Mouse (Mus musculus) lung, embryonic 15.5 days (tissue): ENCODE results near the gene Cep41. TPM values are rescaled to one million over a fixed set of nuclear protein-coding genes. Genes with fewer than 3 reads are reported as not detected.
A peak's percentile ranks its signal among the peaks of the same experiment; 100 is the strongest.

Experiments
- ATAC-seq: fragments of 200-750 bp; cut with Nextera tagmentation; 2 replicates; pipeline ENCODE4 v1.8.0; 2017; ENCODE audit warnings: moderate number of reproducible peaks, borderline replicate concordance; ENCODE audit not compliant: low FRiP score, low TSS enrichment; ENCODE audit errors: extremely low read depth
- H3K27ac ChIP-seq: fragments of 300-500 bp; sonication (generic); 2 replicates; pipeline ENCODE4 v1.5.1; 2015; ENCODE audit warnings: moderate library complexity, mild to moderate bottlenecking, inconsistent platforms
- H3K27me3 ChIP-seq: fragments of 300-500 bp; sonication (generic); 2 replicates; pipeline ENCODE4 v1.6.1; 2015; ENCODE audit warnings: inconsistent platforms
- H3K36me3 ChIP-seq: fragments of 300-500 bp; sonication (generic); 2 replicates; pipeline ENCODE4 v1.6.1; 2015; ENCODE audit warnings: inconsistent platforms
- H3K4me1 ChIP-seq: fragments of 300-500 bp; sonication (generic); 2 replicates; pipeline ENCODE4 v1.6.1; 2015; ENCODE audit warnings: inconsistent platforms
- H3K4me2 ChIP-seq: fragments of 300-500 bp; sonication (generic); 2 replicates; pipeline ENCODE4 v1.6.1; 2015; ENCODE audit warnings: inconsistent platforms, mild to moderate bottlenecking, moderate library complexity
- H3K4me3 ChIP-seq: fragments of 300-500 bp; sonication (generic); 2 replicates; pipeline ENCODE4 v1.5.1; 2015; ENCODE audit warnings: mild to moderate bottlenecking, inconsistent platforms
- H3K9ac ChIP-seq: fragments of 300-500 bp; sonication (generic); 2 replicates; pipeline ENCODE4 v1.6.1; 2015; ENCODE audit warnings: inconsistent platforms
- H3K9me3 ChIP-seq: fragments of 300-500 bp; sonication (generic); 2 replicates; pipeline ENCODE4 v1.6.1; 2016; ENCODE audit warnings: inconsistent platforms
- WGBS: fragments of 180-500 bp; shearing (Covaris S2); methylation state at CpG from one replicate; pipeline ENCODE4 v1.1.7; 2015; 5-methylcytosine and 5-hydroxymethylcytosine counted together
- polyA plus RNA-seq: library from polyadenylated mRNA; unstranded; fragments of >200 nt; fragmentation: Nextera tagmentation; extraction: Ambion mirVana; gene quantifications from 2 replicates; pipeline ENCODE4 v1.2.1, GENCODE M21; 2015

Gene Cep41
- polyA plus RNA-seq, 1 experiment from 2014 or later = 12.1 TPM

DNA sequence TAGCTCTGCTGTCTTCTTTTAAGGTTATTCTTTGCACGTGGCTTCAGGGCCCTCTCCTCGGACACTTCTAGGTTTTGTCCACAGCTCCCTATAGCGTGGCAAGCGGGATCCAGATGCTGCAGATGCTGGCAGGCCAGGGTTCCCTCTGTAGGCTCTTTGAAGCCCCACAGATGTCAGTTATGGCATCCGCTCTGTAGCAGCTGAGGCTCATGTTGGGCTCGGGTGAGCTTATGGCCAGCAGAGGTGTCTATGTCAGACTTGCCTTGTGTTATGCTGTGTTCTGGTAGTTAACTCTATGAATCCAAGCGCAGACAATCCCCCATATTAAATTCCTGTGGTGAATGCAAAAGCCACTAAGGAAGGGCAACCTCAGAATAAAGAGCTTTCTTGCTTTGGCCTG, 13.1 kb downstream of the Cep41 start:
- Histone ChIP-seq H3K9ac (no peak overlapping the region), H3K27me3 (no peaks in the 10 kb centered on the region), H3K36me3 (no peaks in the 10 kb centered on the region), H3K4me1 (peaks cover 41% of the 10 kb centered on the region), H3K27ac (0 out of 2 replicates have a peak overlapping the region, but pooled peaks have one; percentile 18), H3K4me2 (no peak overlapping the region), H3K9me3 (no peaks in the 10 kb centered on the region), H3K4me3 (no peak overlapping the region)
- no peak for ATAC-seq
- 51% methylated on average over 7 of the region's 7 CpGs for WGBS

- ATAC-seq = peak; percentile 27; the same call in 1 of the 2 replicates
- H3K27ac ChIP-seq = peak overlapping the region; percentile 55
- no peak overlapping the region for H3K4me3 ChIP-seq
- H3K27me3 ChIP-seq = no peaks in the 10 kb centered on the region
- H3K4me2 ChIP-seq = 0 out of 2 replicates have a peak overlapping the region, but pooled peaks have one; percentile 5
- H3K36me3 ChIP-seq = no peaks in the 10 kb centered on the region
- no peaks in the 10 kb centered on the region for H3K9me3 ChIP-seq
- no peak overlapping the region for H3K9ac ChIP-seq
- WGBS = 28% methylated on average over 5 of the region's 5 CpGs
- peaks cover 50% of the 10 kb centered on the region for H3K4me1 ChIP-seq
Observed at GRCm38 (mm10) chr6:30679567-30679966, 14.0 kb downstream of the Cep41 start.

- no peak overlapping the region for H3K9ac ChIP-seq
- no peaks in the 10 kb centered on the region for H3K36me3 ChIP-seq
- no peak overlapping the region for H3K4me3 ChIP-seq
- H3K27me3 ChIP-seq = no peaks in the 10 kb centered on the region
- no peak overlapping the region for H3K27ac ChIP-seq
- no peak for ATAC-seq
- peaks cover 59% of the 10 kb centered on the region for H3K4me1 ChIP-seq
- no peak overlapping the region for H3K4me2 ChIP-seq
- no peaks in the 10 kb centered on the region for H3K9me3 ChIP-seq
- 75% methylated on average over 6 of the region's 6 CpGs for WGBS
Observed at GRCm38 (mm10) chr6:30678482-30678881, 15.1 kb downstream of the Cep41 start.

DNA sequence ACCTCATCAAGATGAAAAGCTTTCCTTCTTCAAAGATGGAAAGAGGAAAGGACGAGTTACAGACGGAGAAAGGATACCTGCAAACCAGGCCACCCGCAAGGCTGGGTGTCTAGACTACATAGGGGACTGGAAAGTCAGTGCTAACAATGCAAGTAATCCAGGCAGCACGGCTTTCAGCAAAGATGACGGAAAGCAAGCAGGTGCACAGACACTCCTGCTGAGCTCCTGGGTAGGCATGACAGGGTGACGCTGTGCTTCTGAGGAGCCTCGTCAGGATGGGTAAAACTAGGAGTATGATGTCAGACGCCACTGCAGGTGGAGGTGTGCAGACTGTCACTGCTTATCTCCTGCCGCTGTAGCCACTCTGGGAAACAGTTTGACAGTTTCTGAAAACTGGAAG, 16.0 kb downstream of the Cep41 start:
- H3K9ac ChIP-seq = no peak overlapping the region
- H3K4me1 ChIP-seq = peaks cover 60% of the 10 kb centered on the region
- no peak overlapping the region for H3K27ac ChIP-seq
- no peaks in the 10 kb centered on the region for H3K36me3 ChIP-seq
- 65% methylated on average over 9 of the region's 9 CpGs for WGBS
- H3K27me3 ChIP-seq = no peaks in the 10 kb centered on the region
- H3K4me2 ChIP-seq = no peak overlapping the region
- H3K9me3 ChIP-seq = no peaks in the 10 kb centered on the region
- no peak overlapping the region for H3K4me3 ChIP-seq
- ATAC-seq = no peak

GRCm38 (mm10) chr6:30676506-30676905, 17.0 kb downstream of the Cep41 start:
- Histone ChIP-seq H3K27me3 (no peaks in the 10 kb centered on the region), H3K9ac (no peak overlapping the region), H3K4me3 (no peak overlapping the region), H3K4me2 (no peak overlapping the region), H3K9me3 (no peaks in the 10 kb centered on the region), H3K36me3 (no peaks in the 10 kb centered on the region), H3K27ac (no peak overlapping the region), H3K4me1 (peaks cover 58% of the 10 kb centered on the region)
- ATAC-seq = no peak
- 69% methylated on average over 6 of the region's 6 CpGs for WGBS

- H3K9ac ChIP-seq = peak overlapping the region; percentile 34
- no peaks in the 10 kb centered on the region for H3K36me3 ChIP-seq
- peak; percentile 44; the same call in 1 of the 2 replicates for ATAC-seq
- H3K9me3 ChIP-seq = no peaks in the 10 kb centered on the region
- H3K4me3 ChIP-seq = no peak overlapping the region
- H3K27ac ChIP-seq = peak overlapping the region; percentile 95
- WGBS = 19% methylated on average over 11 of the region's 11 CpGs
- H3K27me3 ChIP-seq = no peaks in the 10 kb centered on the region
- H3K4me2 ChIP-seq = peak overlapping the region; percentile 43
- H3K4me1 ChIP-seq = peaks cover 55% of the 10 kb centered on the region
Observed at GRCm38 (mm10) chr6:30675281-30675771, 18.2 kb downstream of the Cep41 start.

DNA sequence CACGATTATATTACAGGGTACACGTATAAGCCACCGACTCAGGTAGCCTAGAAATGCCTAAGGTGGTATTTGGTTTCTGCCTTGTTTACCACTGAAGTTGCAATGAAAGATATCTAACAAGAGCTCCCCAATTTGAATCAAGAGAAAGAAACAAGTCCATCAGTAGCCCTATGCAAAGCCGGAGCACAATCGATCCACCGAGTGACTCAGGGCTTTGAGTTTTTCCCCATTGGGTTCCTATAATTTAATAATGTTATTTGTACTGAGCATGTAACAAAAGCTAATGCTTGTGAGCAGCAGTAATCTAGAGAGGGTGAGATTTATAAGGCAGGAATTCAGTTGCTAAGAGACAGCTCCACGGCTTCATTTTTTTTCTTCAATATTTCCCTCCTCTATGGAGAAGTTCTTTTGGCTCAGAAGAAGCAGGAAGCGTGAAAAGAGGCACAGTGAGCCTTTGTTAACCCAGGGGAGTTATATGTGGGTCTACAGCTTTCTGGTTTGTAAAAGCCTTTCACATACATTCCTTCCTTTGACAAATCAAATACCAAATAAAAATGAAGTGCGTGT, 18.8 kb downstream of the Cep41 start:
- Histone ChIP-seq H3K36me3 (no peaks in the 10 kb centered on the region), H3K9ac (0 out of 2 replicates have a peak overlapping the region, but pooled peaks have one; percentile 34), H3K4me2 (peak overlapping the region; percentile 43), H3K27me3 (no peaks in the 10 kb centered on the region), H3K9me3 (no peaks in the 10 kb centered on the region), H3K4me1 (peaks cover 50% of the 10 kb centered on the region), H3K4me3 (no peak overlapping the region), H3K27ac (peak overlapping the region; percentile 95)
- WGBS = 25% methylated on average over 9 of the region's 9 CpGs
- peak; percentile 50; the same call in 1 of the 2 replicates for ATAC-seq

DNA sequence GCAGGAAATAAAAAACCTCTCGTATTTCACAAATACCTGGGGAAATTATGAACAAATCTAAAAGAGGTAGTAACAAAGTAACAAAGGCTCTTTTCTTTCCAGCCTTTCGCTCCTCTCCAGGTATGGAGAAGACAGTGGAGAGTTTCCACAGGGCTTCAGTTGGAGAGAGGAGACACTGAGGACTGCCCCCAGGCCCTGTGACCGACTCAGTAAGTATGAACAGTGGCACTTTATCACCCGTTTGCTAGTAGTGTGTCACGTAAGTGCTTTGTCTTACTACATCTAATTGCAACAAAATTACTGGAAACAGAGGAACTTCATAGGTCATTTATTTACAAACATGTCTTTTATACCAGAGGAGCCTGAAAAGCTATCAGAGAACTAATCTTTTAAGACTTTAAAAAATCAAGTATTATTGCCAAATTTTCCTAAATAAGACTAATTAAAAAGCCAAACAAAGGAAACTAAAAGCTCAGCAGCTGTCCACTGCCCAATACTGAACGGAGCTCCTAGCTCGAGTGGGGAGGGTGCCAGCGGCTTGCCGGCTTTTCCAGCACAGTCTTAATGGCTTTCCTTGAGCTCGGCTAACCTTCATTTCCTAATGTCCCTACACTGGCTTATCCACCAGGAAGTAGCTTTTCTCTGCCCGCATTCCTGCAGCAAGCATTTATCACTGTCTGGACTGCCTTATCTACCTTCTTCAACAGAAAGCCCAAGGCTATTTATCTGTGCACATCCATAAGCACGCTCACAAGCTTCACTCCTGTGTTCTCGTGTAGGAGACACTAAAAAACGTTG, 19.6 kb downstream of the Cep41 start:
- peak; percentile 53 for ATAC-seq
- Histone ChIP-seq H3K9me3 (no peaks in the 10 kb centered on the region), H3K4me2 (peak overlapping the region; percentile 43), H3K9ac (peak overlapping the region; percentile 22; the same call in 1 of the 2 replicates), H3K27ac (peak overlapping the region; percentile 95), H3K36me3 (no peaks in the 10 kb centered on the region), H3K4me1 (peaks cover 42% of the 10 kb centered on the region), H3K27me3 (no peaks in the 10 kb centered on the region), H3K4me3 (peak overlapping the region; percentile 11; the same call in 1 of the 2 replicates)
- 12% methylated on average over 14 of the region's 14 CpGs for WGBS

DNA sequence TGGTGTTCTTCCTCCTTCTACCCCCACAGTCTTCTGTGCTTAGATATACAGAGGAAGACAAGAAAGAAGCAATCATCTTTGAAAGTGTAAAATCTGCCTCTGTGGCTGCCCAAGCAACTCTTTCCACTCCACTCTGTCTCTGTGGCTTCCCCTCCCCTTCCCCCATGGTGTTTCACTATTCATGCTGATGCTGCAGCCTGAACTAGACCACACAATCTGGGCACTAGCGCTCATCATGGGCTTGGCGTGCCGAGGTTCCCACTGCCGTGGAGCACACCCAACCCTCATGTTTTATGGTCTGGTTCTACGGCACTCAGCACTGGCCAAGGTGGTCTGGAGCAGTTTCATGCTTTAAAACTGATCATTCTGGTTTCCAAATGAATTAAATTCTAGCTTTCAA, 21.9 kb downstream of the Cep41 start:
- H3K9ac ChIP-seq = no peak overlapping the region
- no peaks in the 10 kb centered on the region for H3K27me3 ChIP-seq
- no peak overlapping the region for H3K27ac ChIP-seq
- peaks cover 42% of the 10 kb centered on the region for H3K4me1 ChIP-seq
- no peak overlapping the region for H3K4me2 ChIP-seq
- no peak overlapping the region for H3K4me3 ChIP-seq
- no peaks in the 10 kb centered on the region for H3K9me3 ChIP-seq
- H3K36me3 ChIP-seq = no peaks in the 10 kb centered on the region
- no peak for ATAC-seq
- WGBS = 75% methylated on average over 5 of the region's 5 CpGs

- no peaks in the 10 kb centered on the region for H3K27me3 ChIP-seq
- no peak overlapping the region for H3K9ac ChIP-seq
- H3K27ac ChIP-seq = no peak overlapping the region
- H3K36me3 ChIP-seq = no peaks in the 10 kb centered on the region
- WGBS = 51% methylated on average over 5 of the region's 5 CpGs
- no peak overlapping the region for H3K4me3 ChIP-seq
- H3K4me2 ChIP-seq = no peak overlapping the region
- peaks cover 16% of the 10 kb centered on the region for H3K4me1 ChIP-seq
- no peak for ATAC-seq
- H3K9me3 ChIP-seq = no peaks in the 10 kb centered on the region
Observed at GRCm38 (mm10) chr6:30667585-30667984, 26.0 kb downstream of the Cep41 start.

DNA sequence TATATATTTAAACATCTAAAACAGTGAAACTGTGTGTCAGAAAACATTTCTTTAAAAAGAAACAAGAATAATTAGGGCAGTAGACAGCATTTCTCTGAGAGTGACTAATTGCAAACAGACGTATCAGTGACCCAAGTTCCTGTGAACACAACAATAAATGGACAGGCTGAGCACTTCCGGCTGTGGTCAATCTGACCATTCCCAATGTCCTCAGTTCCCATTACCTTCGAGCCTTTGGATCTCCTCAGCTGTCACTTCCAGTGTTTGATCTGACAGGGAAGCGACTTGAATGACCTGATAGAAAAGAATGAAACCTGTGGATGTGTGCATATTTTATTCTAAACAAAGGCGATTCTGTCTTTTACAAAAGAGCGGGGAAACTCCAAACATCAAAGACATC, 27.5 kb downstream of the Cep41 start:
- no peaks in the 10 kb centered on the region for H3K36me3 ChIP-seq
- peak overlapping the region; percentile 32; the same call in 1 of the 2 replicates for H3K27ac ChIP-seq
- no peak overlapping the region for H3K4me2 ChIP-seq
- no peak for ATAC-seq
- WGBS = 38% methylated on average over 6 of the region's 6 CpGs
- peaks cover 21% of the 10 kb centered on the region; the same call in 1 of the 2 replicates for H3K4me1 ChIP-seq
- H3K9ac ChIP-seq = no peak overlapping the region
- H3K27me3 ChIP-seq = no peaks in the 10 kb centered on the region
- no peaks in the 10 kb centered on the region for H3K9me3 ChIP-seq
- no peak overlapping the region for H3K4me3 ChIP-seq

DNA sequence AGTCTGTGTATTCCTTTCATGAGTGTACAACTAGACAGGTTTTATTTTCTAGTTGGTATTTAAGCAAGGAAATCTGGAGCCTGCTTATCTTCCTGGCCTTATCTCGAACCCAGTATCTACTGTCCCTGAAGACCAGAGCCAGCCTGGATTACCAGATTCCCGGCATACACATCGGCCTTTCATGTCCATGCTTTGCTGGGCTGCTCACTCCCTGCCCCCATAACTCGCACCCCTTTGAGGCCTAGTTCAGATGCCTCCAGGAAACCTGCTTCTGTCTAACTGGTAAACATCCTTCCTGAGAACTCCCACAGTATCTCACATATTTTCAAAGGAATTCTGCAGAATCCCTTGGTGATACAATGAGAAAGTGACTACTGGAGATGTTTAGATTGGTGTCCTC, 28.3 kb downstream of the Cep41 start:
- no peaks in the 10 kb centered on the region for H3K27me3 ChIP-seq
- H3K9ac ChIP-seq = no peak overlapping the region
- no peak overlapping the region for H3K4me2 ChIP-seq
- no peaks in the 10 kb centered on the region for H3K36me3 ChIP-seq
- peaks cover 25% of the 10 kb centered on the region for H3K4me1 ChIP-seq
- H3K9me3 ChIP-seq = no peaks in the 10 kb centered on the region
- 21% methylated on average over 4 of the region's 4 CpGs for WGBS
- H3K27ac ChIP-seq = peak overlapping the region; percentile 32; the same call in 1 of the 2 replicates
- no peak for ATAC-seq
- no peak overlapping the region for H3K4me3 ChIP-seq
